Mouse (Mus musculus): Measurements from ENCODE around the gene Tsga10ip. TPM values are rescaled to one million over a fixed set of nuclear protein-coding genes. Genes with fewer than 3 reads are reported as not detected.

Gene Tsga10ip
- polyA plus RNA-seq, 1 experiment from 2014 or later: 0.26 TPM

DNA sequence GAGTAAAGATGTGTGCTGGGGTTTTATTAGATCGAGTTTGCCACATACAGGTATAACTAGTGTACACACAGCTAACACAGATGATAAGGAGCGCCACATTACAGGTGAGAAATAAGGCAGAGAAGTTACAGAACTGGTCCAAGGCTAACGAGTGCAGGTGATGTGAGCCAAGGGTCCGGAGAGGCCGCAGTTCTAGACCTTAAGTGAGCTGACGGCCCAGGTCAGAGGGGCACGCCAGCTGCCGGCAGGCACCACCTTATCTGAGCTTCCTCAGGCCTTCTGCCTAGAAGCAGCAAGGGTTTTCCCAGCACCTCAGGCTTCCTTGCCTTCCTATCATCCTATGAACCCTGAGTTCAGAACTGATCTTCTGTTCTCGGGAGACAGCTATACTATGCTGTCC lies 17.3 kb upstream of the Tsga10ip start:
- 66% methylated on average over 9 of the region's 9 CpGs for WGBS (ENCODE audit: insufficient replicate concordance)
- Histone ChIP-seq H3K4me2 (ENCODE audit: low read depth, low read length) (no peak overlapping the region), H3K27me3 (ENCODE audit: control insufficient read depth, insufficient read depth, low read depth, low read length) (no peaks in the 10 kb centered on the region), H3K36me3 (ENCODE audit: control insufficient read depth, insufficient read depth) (peaks cover 4% of the 10 kb centered on the region; the same call in 1 of the 2 replicates), H3K9ac (ENCODE audit: low read depth, low read length) (no peak overlapping the region), H3K27ac (ENCODE audit: low read length) (no peak overlapping the region), H3K9me3 (replicated peaks; ENCODE audit: control insufficient read depth, low read length) (no peaks in the 10 kb centered on the region), H3K4me3 (ENCODE audit: low read depth, low read length) (no peak overlapping the region), H3K4me1 (ENCODE audit: control insufficient read depth, low read depth, low read length) (peaks cover 12% of the 10 kb centered on the region)
- ATAC-seq (ENCODE audit: low read depth): no peak

DNA sequence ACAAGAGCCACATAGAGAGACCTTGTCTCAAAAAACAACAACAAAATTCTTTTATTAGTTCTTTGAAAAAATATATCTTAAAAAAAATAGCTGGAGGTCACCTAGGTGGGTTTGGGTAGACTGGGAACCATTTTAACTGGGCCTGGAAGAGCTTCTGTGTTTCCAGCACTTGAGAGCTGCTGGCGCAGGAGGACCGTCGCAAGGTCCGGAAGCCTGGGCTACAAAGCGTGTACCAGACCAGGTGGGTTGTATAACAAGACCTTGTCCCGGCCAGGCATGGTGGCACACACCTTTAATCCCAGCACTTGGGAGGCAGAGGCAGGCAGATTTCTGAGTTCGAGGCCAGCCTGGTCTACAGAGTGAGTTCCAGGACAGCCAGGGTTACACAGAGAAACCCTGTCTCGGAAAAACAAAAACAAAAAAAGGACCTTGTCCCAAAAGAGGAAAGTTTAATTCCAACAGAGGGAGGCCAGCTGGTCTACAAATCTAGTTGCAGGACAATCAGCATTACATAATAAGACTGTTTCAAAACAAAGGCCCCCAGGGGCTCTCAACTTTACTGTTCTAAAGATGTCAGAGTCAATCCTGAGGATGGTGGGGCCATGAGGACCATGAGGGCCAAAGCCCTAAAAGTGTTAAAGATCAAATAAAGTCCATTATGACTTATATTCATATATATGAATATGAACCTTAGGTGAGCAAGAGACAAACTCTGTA lies 16.6 kb upstream of the Tsga10ip start:
- ATAC-seq (ENCODE audit: low read depth): no peak

DNA sequence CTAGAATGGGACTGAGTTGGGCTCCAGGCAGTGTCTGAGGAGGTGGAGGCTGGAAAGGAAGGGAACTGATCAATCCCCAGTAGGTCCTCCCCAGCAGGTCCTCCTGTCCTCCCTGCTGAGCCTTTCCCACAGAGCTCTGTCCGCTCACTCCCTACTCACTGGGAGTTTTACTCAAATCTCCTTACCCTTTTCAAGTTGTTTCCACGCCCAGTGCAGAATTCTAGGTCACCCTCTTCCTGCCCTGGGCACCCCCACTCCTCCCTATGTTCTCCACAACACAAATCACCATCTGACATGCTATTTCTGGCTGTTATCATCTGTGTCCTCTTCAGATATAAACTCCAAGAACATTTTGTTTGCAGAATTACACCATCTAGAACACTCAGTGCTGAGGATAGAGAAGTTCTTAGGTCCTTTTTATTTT lies 12.2 kb upstream of the Tsga10ip start:
- H3K4me1 ChIP-seq (ENCODE audit: control insufficient read depth, low read depth, low read length): peaks cover 3% of the 10 kb centered on the region; the same call in 1 of the 2 replicates
- no peak overlapping the region for H3K27ac ChIP-seq (ENCODE audit: low read length)
- no peaks in the 10 kb centered on the region for H3K9me3 ChIP-seq (replicated peaks; ENCODE audit: control insufficient read depth, low read length)
- no peaks in the 10 kb centered on the region for H3K27me3 ChIP-seq (ENCODE audit: control insufficient read depth, insufficient read depth, low read depth, low read length)
- H3K4me3 ChIP-seq (ENCODE audit: low read depth, low read length): no peak overlapping the region
- no peak overlapping the region for H3K4me2 ChIP-seq (ENCODE audit: low read depth, low read length)
- no peak for ATAC-seq (ENCODE audit: low read depth)
- no peak overlapping the region for H3K9ac ChIP-seq (ENCODE audit: low read depth, low read length)
- H3K36me3 ChIP-seq (ENCODE audit: control insufficient read depth, insufficient read depth): no peaks in the 10 kb centered on the region
- 56% methylated on average over 2 of the region's 2 CpGs for WGBS (ENCODE audit: insufficient replicate concordance)

More for the DNA sequence above, 16.6 kb upstream of the Tsga10ip start:
- WGBS (ENCODE audit: insufficient replicate concordance): 79% methylated on average over 8 of the region's 8 CpGs
- Histone ChIP-seq H3K27ac (ENCODE audit: low read length) (no peak overlapping the region), H3K9ac (ENCODE audit: low read depth, low read length) (no peak overlapping the region), H3K4me3 (ENCODE audit: low read depth, low read length) (no peak overlapping the region), H3K36me3 (ENCODE audit: control insufficient read depth, insufficient read depth) (peaks cover 4% of the 10 kb centered on the region; the same call in 1 of the 2 replicates), H3K9me3 (replicated peaks; ENCODE audit: control insufficient read depth, low read length) (no peaks in the 10 kb centered on the region), H3K4me2 (ENCODE audit: low read depth, low read length) (no peak overlapping the region), H3K27me3 (ENCODE audit: control insufficient read depth, insufficient read depth, low read depth, low read length) (no peaks in the 10 kb centered on the region), H3K4me1 (ENCODE audit: control insufficient read depth, low read depth, low read length) (peaks cover 11% of the 10 kb centered on the region)

DNA sequence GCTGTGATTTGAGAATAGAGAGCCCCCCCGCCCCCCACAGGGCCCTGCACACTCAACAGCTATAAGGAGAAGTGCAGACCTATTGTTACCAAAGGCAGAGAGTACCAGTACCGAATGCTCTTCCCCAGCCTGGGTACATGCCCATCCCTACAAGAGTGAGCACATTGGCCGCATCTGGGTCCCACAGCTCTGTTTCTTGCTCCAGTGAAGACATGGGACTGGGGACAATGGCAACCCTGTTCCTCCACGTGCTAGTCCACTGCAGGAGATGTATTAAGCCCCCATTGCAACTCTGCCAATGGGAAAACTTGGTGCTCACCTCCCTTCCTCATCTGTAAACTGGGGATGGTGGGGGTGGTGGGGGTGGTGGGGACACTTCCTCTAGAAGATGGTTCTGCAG lies 11.5 kb upstream of the Tsga10ip start:
- H3K4me2 ChIP-seq (ENCODE audit: low read depth, low read length): no peak overlapping the region
- ATAC-seq (ENCODE audit: low read depth): no peak
- no peaks in the 10 kb centered on the region for H3K9me3 ChIP-seq (replicated peaks; ENCODE audit: control insufficient read depth, low read length)
- peaks cover 6% of the 10 kb centered on the region; the same call in 1 of the 2 replicates for H3K4me1 ChIP-seq (ENCODE audit: control insufficient read depth, low read depth, low read length)
- no peak overlapping the region for H3K4me3 ChIP-seq (ENCODE audit: low read depth, low read length)
- no peak overlapping the region for H3K9ac ChIP-seq (ENCODE audit: low read depth, low read length)
- H3K27ac ChIP-seq (ENCODE audit: low read length): no peak overlapping the region
- H3K27me3 ChIP-seq (ENCODE audit: control insufficient read depth, insufficient read depth, low read depth, low read length): no peaks in the 10 kb centered on the region
- no peaks in the 10 kb centered on the region for H3K36me3 ChIP-seq (ENCODE audit: control insufficient read depth, insufficient read depth)
- WGBS (ENCODE audit: insufficient replicate concordance): 64% methylated on average over 4 of the region's 4 CpGs

DNA sequence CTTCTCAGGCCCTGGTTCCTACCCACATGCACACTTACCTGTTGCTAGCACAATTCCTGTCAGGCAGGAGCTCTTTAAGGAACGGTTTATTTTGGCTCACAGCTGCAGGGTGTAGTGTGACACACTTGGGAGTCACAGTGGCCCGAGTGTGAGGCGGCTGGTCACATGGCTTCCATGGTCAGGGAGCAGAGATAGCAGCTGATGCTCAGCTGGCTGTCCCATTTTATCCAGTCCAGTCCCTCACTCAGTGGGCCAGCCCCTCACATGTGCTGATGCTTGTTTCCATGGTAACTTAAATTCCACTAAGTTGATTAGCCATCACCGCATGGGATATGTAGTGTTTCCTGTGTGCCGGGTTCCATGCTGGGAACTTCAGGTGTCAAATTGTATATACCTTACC lies 9.6 kb upstream of the Tsga10ip start:
- H3K9ac ChIP-seq (ENCODE audit: low read depth, low read length): no peak overlapping the region
- H3K4me1 ChIP-seq (ENCODE audit: control insufficient read depth, low read depth, low read length): peaks cover 15% of the 10 kb centered on the region
- 70% methylated on average over 5 of the region's 5 CpGs for WGBS (ENCODE audit: insufficient replicate concordance)

DNA sequence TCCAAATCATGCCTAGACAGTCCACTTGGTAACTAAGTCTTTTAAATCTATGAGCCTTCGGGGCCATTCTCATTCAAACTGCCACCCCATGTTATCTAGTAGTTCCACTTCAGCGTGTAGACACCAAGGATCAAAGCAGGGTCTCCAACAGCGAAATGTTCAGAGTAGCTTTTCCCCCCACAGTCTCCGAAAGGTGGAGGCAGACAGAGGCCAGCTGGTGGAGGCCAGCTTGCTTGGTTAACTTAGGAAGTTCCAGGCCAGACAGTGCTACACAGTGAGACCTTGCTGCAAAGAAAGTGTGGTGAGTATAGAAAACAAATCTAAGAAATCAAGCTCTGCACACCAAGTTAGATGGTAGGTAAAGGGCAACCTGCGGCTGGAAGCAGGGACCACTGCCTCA lies 8.3 kb upstream of the Tsga10ip start:
- Histone ChIP-seq H3K27ac (ENCODE audit: low read length) (no peak overlapping the region), H3K4me2 (ENCODE audit: low read depth, low read length) (no peak overlapping the region), H3K9ac (ENCODE audit: low read depth, low read length) (no peak overlapping the region), H3K27me3 (ENCODE audit: control insufficient read depth, insufficient read depth, low read depth, low read length) (no peaks in the 10 kb centered on the region), H3K9me3 (replicated peaks; ENCODE audit: control insufficient read depth, low read length) (no peaks in the 10 kb centered on the region), H3K4me1 (ENCODE audit: control insufficient read depth, low read depth, low read length) (peaks cover 19% of the 10 kb centered on the region), H3K4me3 (ENCODE audit: low read depth, low read length) (no peak overlapping the region), H3K36me3 (ENCODE audit: control insufficient read depth, insufficient read depth) (no peaks in the 10 kb centered on the region)
- 76% methylated on average over 5 of the region's 5 CpGs for WGBS (ENCODE audit: insufficient replicate concordance)
- ATAC-seq (ENCODE audit: low read depth): no peak

More for the DNA sequence above, 9.6 kb upstream of the Tsga10ip start:
- ATAC-seq (ENCODE audit: low read depth): no peak
- no peaks in the 10 kb centered on the region for H3K27me3 ChIP-seq (ENCODE audit: control insufficient read depth, insufficient read depth, low read depth, low read length)
- no peaks in the 10 kb centered on the region for H3K36me3 ChIP-seq (ENCODE audit: control insufficient read depth, insufficient read depth)
- no peak overlapping the region for H3K4me3 ChIP-seq (ENCODE audit: low read depth, low read length)
- H3K4me2 ChIP-seq (ENCODE audit: low read depth, low read length): no peak overlapping the region
- no peaks in the 10 kb centered on the region for H3K9me3 ChIP-seq (replicated peaks; ENCODE audit: control insufficient read depth, low read length)
- no peak overlapping the region for H3K27ac ChIP-seq (ENCODE audit: low read length)

DNA sequence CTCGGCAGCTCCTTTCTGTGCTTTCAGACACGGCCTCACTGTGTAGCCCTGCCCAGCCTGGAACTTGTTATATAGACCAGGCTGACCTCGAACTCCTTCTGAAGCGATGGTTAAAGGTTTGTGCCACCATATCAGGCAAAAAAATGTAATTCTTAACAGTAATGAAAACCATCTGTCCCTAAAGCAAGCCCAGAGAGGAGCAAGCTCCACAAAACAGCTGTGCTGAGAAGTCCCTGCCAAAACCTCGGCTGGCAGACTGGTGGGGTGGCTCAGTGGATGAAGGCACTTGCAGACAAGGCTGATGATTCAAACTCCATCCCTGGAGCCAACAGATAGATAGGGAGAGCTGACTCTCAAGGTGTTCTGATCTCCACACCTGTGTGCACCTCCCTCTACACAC lies 6.7 kb upstream of the Tsga10ip start:
- no peak overlapping the region for H3K9ac ChIP-seq (ENCODE audit: low read depth, low read length)
- H3K4me1 ChIP-seq (ENCODE audit: control insufficient read depth, low read depth, low read length): peaks cover 19% of the 10 kb centered on the region
- WGBS (ENCODE audit: insufficient replicate concordance): 72% methylated on average over 5 of the region's 5 CpGs
- no peak overlapping the region for H3K4me2 ChIP-seq (ENCODE audit: low read depth, low read length)
- no peak overlapping the region for H3K4me3 ChIP-seq (ENCODE audit: low read depth, low read length)
- H3K27ac ChIP-seq (ENCODE audit: low read length): no peak overlapping the region
- no peaks in the 10 kb centered on the region for H3K27me3 ChIP-seq (ENCODE audit: control insufficient read depth, insufficient read depth, low read depth, low read length)
- H3K36me3 ChIP-seq (ENCODE audit: control insufficient read depth, insufficient read depth): no peaks in the 10 kb centered on the region
- H3K9me3 ChIP-seq (replicated peaks; ENCODE audit: control insufficient read depth, low read length): no peaks in the 10 kb centered on the region
- no peak for ATAC-seq (ENCODE audit: low read depth)

DNA sequence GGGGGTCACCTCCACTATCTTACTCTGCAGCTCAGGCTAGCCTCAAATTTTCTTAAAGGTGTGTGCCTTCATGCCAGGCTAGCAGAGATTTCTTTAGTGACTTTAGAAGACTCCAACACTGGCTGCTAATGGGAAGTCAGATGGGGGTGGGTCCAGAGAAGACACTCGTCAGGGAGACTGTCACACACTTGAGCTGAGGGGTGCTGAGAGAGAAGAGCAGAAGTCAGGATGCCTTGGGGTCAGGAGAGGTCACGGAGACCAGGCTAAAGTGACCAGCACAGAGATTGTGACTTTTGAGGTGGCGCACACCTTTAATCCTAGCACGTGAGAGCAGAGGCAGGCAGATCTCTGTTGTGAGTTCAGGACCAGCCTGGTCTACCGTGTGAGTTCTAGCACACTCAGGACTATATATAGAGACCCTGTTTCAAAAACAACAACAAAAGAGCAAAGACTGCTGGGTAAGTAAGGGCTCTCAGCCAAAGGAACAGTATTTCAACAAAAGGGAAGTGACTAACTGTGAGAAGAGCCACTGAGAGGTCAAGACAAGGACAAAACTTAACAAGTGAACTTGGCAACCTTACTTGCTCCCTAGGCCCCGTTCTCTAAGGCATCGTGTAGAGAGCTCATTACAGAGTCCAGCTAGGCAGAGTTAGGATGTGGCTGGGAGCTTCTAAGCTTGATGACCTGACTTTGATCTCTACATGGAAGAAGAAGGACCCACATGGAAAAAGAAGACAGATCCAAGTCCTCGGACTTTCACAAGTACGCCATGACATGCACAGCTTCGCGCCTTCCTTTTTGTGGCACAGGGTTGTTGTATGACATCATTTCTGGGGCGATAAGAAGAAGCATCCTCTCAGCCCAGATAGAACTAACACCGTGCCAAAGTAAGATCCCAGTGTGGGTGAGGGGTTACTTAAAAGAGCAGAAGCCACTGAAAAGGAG lies 6.0 kb upstream of the Tsga10ip start:
- WGBS (ENCODE audit: insufficient replicate concordance): 71% methylated on average over 13 of the region's 13 CpGs
- Histone ChIP-seq H3K4me3 (ENCODE audit: low read depth, low read length) (peak overlapping the region; percentile 69), H3K4me1 (ENCODE audit: control insufficient read depth, low read depth, low read length) (peaks cover 19% of the 10 kb centered on the region), H3K9ac (ENCODE audit: low read depth, low read length) (peak overlapping the region; percentile 82), H3K27ac (ENCODE audit: low read length) (peak overlapping the region; percentile 96), H3K27me3 (ENCODE audit: control insufficient read depth, insufficient read depth, low read depth, low read length) (no peaks in the 10 kb centered on the region), H3K9me3 (replicated peaks; ENCODE audit: control insufficient read depth, low read length) (no peaks in the 10 kb centered on the region), H3K4me2 (ENCODE audit: low read depth, low read length) (peak overlapping the region; percentile 76), H3K36me3 (ENCODE audit: control insufficient read depth, insufficient read depth) (no peaks in the 10 kb centered on the region)
- ATAC-seq (ENCODE audit: low read depth): no peak

DNA sequence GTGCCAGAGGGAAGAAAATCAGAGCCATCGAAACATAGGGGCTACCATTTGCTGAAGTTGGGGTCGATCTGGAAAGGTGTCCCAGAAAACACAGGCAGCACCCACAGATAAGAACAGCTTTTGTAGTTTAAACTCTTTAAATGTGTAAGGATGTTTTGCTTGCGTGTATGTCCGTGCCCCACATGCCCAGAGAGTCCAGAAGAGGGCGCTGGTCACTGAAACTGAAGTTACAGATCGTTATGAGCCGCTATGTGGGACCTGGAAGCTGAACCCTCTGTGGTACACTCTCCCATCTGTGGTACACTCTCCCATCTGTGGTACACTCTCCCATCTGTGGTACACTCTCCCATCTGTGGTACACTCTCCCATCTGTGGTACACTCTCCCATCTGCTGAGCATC lies 4.8 kb upstream of the Tsga10ip start:
- H3K4me3 ChIP-seq (ENCODE audit: low read depth, low read length): peak overlapping the region; percentile 69
- H3K4me1 ChIP-seq (ENCODE audit: control insufficient read depth, low read depth, low read length): peaks cover 19% of the 10 kb centered on the region
- no peaks in the 10 kb centered on the region for H3K36me3 ChIP-seq (ENCODE audit: control insufficient read depth, insufficient read depth)
- WGBS (ENCODE audit: insufficient replicate concordance): 8% methylated on average over 7 of the region's 7 CpGs
- H3K9ac ChIP-seq (ENCODE audit: low read depth, low read length): peak overlapping the region; percentile 82
- no peaks in the 10 kb centered on the region for H3K9me3 ChIP-seq (replicated peaks; ENCODE audit: control insufficient read depth, low read length)
- H3K27me3 ChIP-seq (ENCODE audit: control insufficient read depth, insufficient read depth, low read depth, low read length): no peaks in the 10 kb centered on the region
- H3K4me2 ChIP-seq (ENCODE audit: low read depth, low read length): peak overlapping the region; percentile 76
- ATAC-seq (ENCODE audit: low read depth): peak; percentile 77
- peak overlapping the region; percentile 96 for H3K27ac ChIP-seq (ENCODE audit: low read length)
